Mouse (Mus musculus) MEL (cell line): ENCODE data around the gene Rnf167. TPM values are rescaled to one million over a fixed set of nuclear protein-coding genes. Genes with fewer than 3 reads are reported as not detected.

ENCODE experiments used
- DNase-seq: peaks from one replicate; pipeline ENCODE4 v3.0.0; 2011; ENCODE audit warnings: low read depth, low spot score
- H3K27ac ChIP-seq: 2 replicates; pipeline ENCODE4 v1.5.1; 2012; ENCODE audit warnings: low read depth, mild to moderate bottlenecking, control low read depth, low read length, moderate library complexity; ENCODE audit not compliant: control insufficient read depth
- H3K27me3 ChIP-seq, 2 experiments: fragments of 150-350 bp in 1 of 2; sonication (generic) in 1 of 2; 2 replicates each; pipeline ENCODE4 v1.6.1; 2012; ENCODE audit warnings: low read length in 2 of 2, mild to moderate bottlenecking in 2 of 2, improper control_type of control experiment in 1 of 2, moderate library complexity in 1 of 2; ENCODE audit not compliant: insufficient read depth in 2 of 2, control insufficient read depth in 1 of 2
- H3K36me3 ChIP-seq, 2 experiments: 2 replicates each; pipeline ENCODE4 v1.6.1; 2012 to 2014; ENCODE audit warnings: low read length in 2 of 2, improper control_type of control experiment in 1 of 2, inconsistent platforms in 1 of 2, mild to moderate bottlenecking in 1 of 2; ENCODE audit not compliant: insufficient read depth in 2 of 2, control insufficient read depth in 1 of 2
- H3K4me1 ChIP-seq, 2 experiments: fragments of 150-350 bp in 1 of 2; sonication (generic) in 1 of 2; 2 replicates each; pipeline ENCODE4 v1.6.1; 2012; ENCODE audit warnings: low read length in 2 of 2, improper control_type of control experiment in 1 of 2, mild to moderate bottlenecking in 1 of 2; ENCODE audit not compliant: insufficient read depth in 2 of 2, control insufficient read depth in 1 of 2
- H3K4me3 ChIP-seq, 2 experiments: fragments of 150-350 bp in 1 of 2; sonication (generic) in 1 of 2; 2 replicates each; pipeline ENCODE4 v1.5.1; 2012; ENCODE audit warnings: low read depth in 2 of 2, low read length in 2 of 2, mild to moderate bottlenecking in 2 of 2, moderate library complexity in 2 of 2, control low read depth in 1 of 2, improper control_type of control experiment in 1 of 2; ENCODE audit not compliant: control insufficient read depth in 1 of 2, insufficient read depth in 1 of 2
- H3K79me2 ChIP-seq: 2 replicates; pipeline ENCODE4 v1.6.1; 2012; ENCODE audit warnings: mild to moderate bottlenecking, low read length, moderate library complexity; ENCODE audit not compliant: control insufficient read depth, poor library complexity, insufficient read depth
- H3K9ac ChIP-seq: 2 replicates; pipeline ENCODE4 v1.6.1; 2012; ENCODE audit warnings: low read depth, mild to moderate bottlenecking, control low read depth, low read length, moderate library complexity; ENCODE audit not compliant: control insufficient read depth, poor library complexity, severe bottlenecking
- H3K9me3 ChIP-seq: fragments of 150-350 bp; sonication (generic); replicated peaks from 2 replicates; pipeline ENCODE4 v1.6.1; 2012; ENCODE audit warnings: mild to moderate bottlenecking, low read length, improper control_type of control experiment, moderate library complexity; ENCODE audit not compliant: insufficient read depth
- CHD2 ChIP-seq: IDR thresholded peaks from 2 replicates; pipeline ENCODE4 v1.6.1; 2011; ENCODE audit warnings: low read length, improper control_type of control experiment
- CTCF ChIP-seq, 3 experiments: IDR thresholded peaks in 2 of 3; conservative IDR thresholded peaks in 1 of 3; 2 replicates each; pipeline ENCODE4 v1.5.1; 2011 to 2012; ENCODE audit warnings: low read length in 3 of 3, low read depth in 2 of 3, mild to moderate bottlenecking in 2 of 3, improper control_type of control experiment in 1 of 3, inconsistent platforms in 1 of 3, mixed read lengths in 1 of 3, moderate library complexity in 1 of 3; ENCODE audit not compliant: control insufficient read depth in 1 of 3, insufficient read depth in 1 of 3, poor library complexity in 1 of 3, severe bottlenecking in 1 of 3
- ELF1 ChIP-seq: IDR thresholded peaks from 2 replicates; pipeline ENCODE4 v1.6.1; 2014; ENCODE audit warnings: low read depth, mild to moderate bottlenecking, inconsistent platforms, low read length, improper control_type of control experiment, moderate library complexity
- EP300 ChIP-seq, 2 experiments: IDR thresholded peaks; 2 replicates each; pipeline ENCODE4 v1.6.1; 2011; ENCODE audit warnings: improper control_type of control experiment in 2 of 2, low read length in 2 of 2, low read depth in 1 of 2, mild to moderate bottlenecking in 1 of 2
- ETS1 ChIP-seq: IDR thresholded peaks from 2 replicates; pipeline ENCODE4 v1.6.1; 2012; ENCODE audit warnings: low read depth, mild to moderate bottlenecking, inconsistent platforms, low read length, improper control_type of control experiment, moderate library complexity
- GATA1 ChIP-seq: IDR thresholded peaks from 2 replicates; pipeline ENCODE4 v1.6.1; 2011; ENCODE audit warnings: low read depth, low read length, improper control_type of control experiment
- HCFC1 ChIP-seq: IDR thresholded peaks from 2 replicates; pipeline ENCODE4 v1.6.1; 2012; ENCODE audit warnings: low read depth, mild to moderate bottlenecking, inconsistent platforms, low read length, improper control_type of control experiment, moderate library complexity
- MEF2A ChIP-seq: IDR thresholded peaks from 2 replicates; pipeline ENCODE4 v1.6.1; 2014; ENCODE audit warnings: low read depth, mild to moderate bottlenecking, inconsistent platforms, low read length, improper control_type of control experiment; ENCODE audit not compliant: poor library complexity, insufficient replicate concordance, severe bottlenecking; ENCODE audit errors: extremely low read depth
- MYC ChIP-seq: IDR thresholded peaks from 2 replicates; pipeline ENCODE4 v1.6.1; 2011; ENCODE audit warnings: low read depth, mild to moderate bottlenecking, low read length, improper control_type of control experiment, moderate library complexity
- NRF1 ChIP-seq: IDR thresholded peaks from 2 replicates; pipeline ENCODE4 v1.6.1; 2014; ENCODE audit warnings: low read depth, mild to moderate bottlenecking, inconsistent platforms, low read length, improper control_type of control experiment, moderate library complexity; ENCODE audit not compliant: poor library complexity, insufficient read depth, severe bottlenecking
- RAD21 ChIP-seq: IDR thresholded peaks from 2 replicates; pipeline ENCODE4 v1.6.1; 2011; ENCODE audit warnings: mild to moderate bottlenecking, low read depth, low read length, improper control_type of control experiment
- RCOR1 ChIP-seq: IDR thresholded peaks from 2 replicates; pipeline ENCODE4 v1.6.1; 2012; ENCODE audit warnings: low read depth, mild to moderate bottlenecking, inconsistent platforms, low read length, improper control_type of control experiment
- SIN3A ChIP-seq: IDR thresholded peaks from 2 replicates; pipeline ENCODE4 v1.6.1; 2012; ENCODE audit warnings: low read length, improper control_type of control experiment, inconsistent platforms
- SMC3 ChIP-seq: IDR thresholded peaks from 2 replicates; pipeline ENCODE4 v1.6.1; 2011; ENCODE audit warnings: low read depth, low read length, improper control_type of control experiment
- TBP ChIP-seq: IDR thresholded peaks from 2 replicates; pipeline ENCODE4 v1.8.0; 2011; ENCODE audit warnings: low read depth, low read length, improper control_type of control experiment
- TCF12 ChIP-seq: IDR thresholded peaks from 2 replicates; pipeline ENCODE4 v1.6.1; 2014; ENCODE audit warnings: low read depth, mild to moderate bottlenecking, inconsistent platforms, low read length, improper control_type of control experiment, moderate library complexity
- UBTF ChIP-seq: IDR thresholded peaks from 2 replicates; pipeline ENCODE4 v1.6.1; 2012; ENCODE audit warnings: low read depth, mild to moderate bottlenecking, inconsistent platforms, low read length, improper control_type of control experiment, moderate library complexity, borderline replicate concordance; ENCODE audit not compliant: insufficient read depth
- ZC3H11A ChIP-seq: IDR thresholded peaks from 2 replicates; pipeline ENCODE4 v1.6.1; 2012; ENCODE audit warnings: low read depth, mild to moderate bottlenecking, inconsistent platforms, low read length, improper control_type of control experiment
- ZMIZ1 ChIP-seq: IDR thresholded peaks from 2 replicates; pipeline ENCODE4 v1.6.1; 2012; ENCODE audit warnings: low read depth, mild to moderate bottlenecking, inconsistent platforms, low read length, improper control_type of control experiment, moderate library complexity
- ZNF384 ChIP-seq: IDR thresholded peaks from 2 replicates; pipeline ENCODE4 v1.6.1; 2012; ENCODE audit warnings: low read depth, mild to moderate bottlenecking, inconsistent platforms, low read length, improper control_type of control experiment
- polyA plus RNA-seq, 2 experiments: library from polyadenylated mRNA; stranded (reverse) in 1 of 2; unstranded in 1 of 2; fragments of >175 nt in 1 of 2; fragments of >200 nt in 1 of 2; gene quantifications; 2 replicates each; pipeline versions ENCODE4 v1.2.1 to v1.2.4; 2012; ENCODE audit warnings: low replicate concordance in 2 of 2, low read depth in 1 of 2; ENCODE audit not compliant: insufficient read length in 2 of 2, insufficient read depth in 1 of 2, missing spikeins in 1 of 2
- total RNA-seq: library from RNA; depleted of rRNA; stranded (reverse); fragments of 300-350 nt; gene quantifications from 2 replicates; pipeline ENCODE4 v1.2.3, GENCODE M21; 2012

The Rnf167 gene
- total and polyA plus RNA-seq, 3 experiments = 31.4 to 44.4 TPM; not detected in 1

- no peak for DNase-seq
- Histone ChIP-seq H3K36me3 (peaks cover 0 to 2% of the 10 kb centered on the region in 2 experiments; a peak in 1 of 4 replicates), H3K79me2 (no peaks in the 10 kb centered on the region), H3K4me3 (no peak overlapping the region), H3K9me3 (no peaks in the 10 kb centered on the region), H3K9ac (no peak overlapping the region), H3K27me3 (no peaks in the 10 kb centered on the region), H3K27ac (no peak overlapping the region), H3K4me1 (peaks cover 0 to 8% of the 10 kb centered on the region in 2 experiments; a peak in 2 of 4 replicates)
- TF ChIP-seq CHD2 = no peak
- no peak for TF ChIP-seq UBTF
- no peak for TF ChIP-seq EP300 (IDR thresholded peaks at IDR 0.05; ENCODE audit: low read depth in 1 of 2, low read length in 2 of 2)
- no peak for TF ChIP-seq SIN3A
- TF ChIP-seq HCFC1 = no peak
- no peak for TF ChIP-seq RCOR1
- TF ChIP-seq ELF1 = no peak
- no peak for TF ChIP-seq MEF2A
- TF ChIP-seq TCF12 = no peak
- TF ChIP-seq GATA1 = no peak
Measured at GRCm38 (mm10) chr11:70628431-70628830, 18.6 kb upstream of the Rnf167 start.

DNA sequence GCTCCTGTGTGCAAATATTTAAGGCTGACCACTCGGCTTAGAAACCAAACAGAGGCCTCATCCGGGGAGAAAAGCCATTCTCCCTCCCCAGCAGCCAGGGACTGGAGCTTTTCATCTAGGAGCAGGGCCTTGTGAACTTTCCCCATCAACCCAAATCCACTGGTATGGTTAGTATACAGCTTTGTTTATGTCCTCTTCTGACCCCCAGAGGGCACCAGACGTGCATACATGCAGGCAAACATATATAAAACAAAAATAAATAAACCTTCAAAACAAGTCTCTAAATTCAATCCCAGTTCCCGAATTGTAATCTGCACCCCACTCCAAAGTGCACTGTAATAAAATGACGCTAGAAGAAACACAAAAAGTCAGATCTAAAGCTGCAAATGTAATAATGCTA is 17.5 kb upstream of the Rnf167 start:
- Histone ChIP-seq H3K4me3 (peak overlapping the region in 1 of 2 experiments; percentile 34; a peak in 1 of 4 replicates), H3K27me3 (no peaks in the 10 kb centered on the region), H3K4me1 (peaks cover 0 to 8% of the 10 kb centered on the region in 2 experiments; a peak in 2 of 4 replicates), H3K9ac (no peak overlapping the region), H3K9me3 (no peaks in the 10 kb centered on the region)
- DNase-seq = peak; percentile 87
- no peak for TF ChIP-seq TBP
- TF ChIP-seq NRF1 = no peak
- peak; percentile 94 for TF ChIP-seq RAD21
- no peak for TF ChIP-seq ETS1
- TF ChIP-seq ZNF384 = 0 out of 2 replicates have a peak, but pooled peaks have one; percentile 45
- peak; percentile 48 to 94 (median 51) for TF ChIP-seq CTCF (IDR thresholded peaks at IDR 0.05 in 2 of 3, conservative IDR thresholded peaks at IDR 0.05 in 1 of 3; ENCODE audit: control insufficient read depth in 1 of 3, insufficient read depth in 1 of 3, low read depth in 2 of 3, low read length in 3 of 3, poor library complexity in 1 of 3, severe bottlenecking in 1 of 3)
- TF ChIP-seq UBTF = no peak
- peak; percentile 98 for TF ChIP-seq ZC3H11A
- 0 out of 2 replicates have a peak, but pooled peaks have one; percentile 43 for TF ChIP-seq MYC
- peak; percentile 64 for TF ChIP-seq SIN3A
- TF ChIP-seq SMC3 = peak; percentile 99
- no peak for TF ChIP-seq ZMIZ1
- TF ChIP-seq, all 39 proteins: peak for 7
- Histone ChIP-seq H3K27ac (no peak overlapping the region), H3K79me2 (no peaks in the 10 kb centered on the region), H3K36me3 (peaks cover 0 to 2% of the 10 kb centered on the region in 2 experiments; a peak in 1 of 4 replicates)
